Mouse (Mus musculus): ENCODE data around the gene Gart. TPM values are rescaled to one million over a fixed set of nuclear protein-coding genes. Genes with fewer than 3 reads are reported as not detected.
A peak's percentile ranks its signal among the peaks of the same experiment; 100 is the strongest.

Gart gene
- polyA plus RNA-seq, 1 experiment: 26.4 TPM

GRCm38 (mm10) chr16:91593262-91593661 is 53.5 kb downstream of the Gart start:
- Histone ChIP-seq H3K4me1 (ENCODE audit: control insufficient read depth, insufficient read depth, insufficient read length) (peaks cover 7% of the 10 kb centered on the region; the same call in 1 of the 2 replicates), H3K36me3 (ENCODE audit: control insufficient read depth, insufficient read depth, low read length) (peaks cover 8% of the 10 kb centered on the region), H3K27me3 (ENCODE audit: control insufficient read depth, insufficient read depth, low read length) (no peaks in the 10 kb centered on the region), H3K27ac (ENCODE audit: insufficient read depth, low read length) (no peak overlapping the region), H3K4me3 (ENCODE audit: extremely low read depth, insufficient read depth, insufficient read length) (no peak overlapping the region)
- no peak for TF ChIP-seq POLR2A (IDR thresholded peaks at IDR 0.05; ENCODE audit: low read depth, low read length)
- no peak for TF ChIP-seq CTCF (IDR thresholded peaks at IDR 0.05; ENCODE audit: extremely low read depth, insufficient read depth, insufficient read length, insufficient replicate concordance)
- DNase-seq (ENCODE audit: low read depth in 1 of 2, low spot score in 2 of 2): no peak
- 35% methylated on average over 3 of the region's 3 CpGs for WGBS

- DNase-seq (ENCODE audit: low read depth in 1 of 2, low spot score in 2 of 2): no peak
- Histone ChIP-seq H3K4me1 (ENCODE audit: control insufficient read depth, insufficient read depth, insufficient read length) (peaks cover 10% of the 10 kb centered on the region; the same call in 1 of the 2 replicates), H3K27me3 (ENCODE audit: control insufficient read depth, insufficient read depth, low read length) (no peaks in the 10 kb centered on the region), H3K27ac (ENCODE audit: insufficient read depth, low read length) (no peak overlapping the region), H3K36me3 (ENCODE audit: control insufficient read depth, insufficient read depth, low read length) (peaks cover 8% of the 10 kb centered on the region), H3K4me3 (ENCODE audit: extremely low read depth, insufficient read depth, insufficient read length) (no peak overlapping the region)
- WGBS: 66% methylated on average over 8 of the region's 8 CpGs
- no peak for TF ChIP-seq CTCF (IDR thresholded peaks at IDR 0.05; ENCODE audit: extremely low read depth, insufficient read depth, insufficient read length, insufficient replicate concordance)
- TF ChIP-seq POLR2A (IDR thresholded peaks at IDR 0.05; ENCODE audit: low read depth, low read length): no peak
These were observed 54.6 kb downstream of the Gart start for GRCm38 (mm10) chr16:91592162-91592561.

GRCm38 (mm10) chr16:91588703-91589102 is 58.0 kb downstream of the Gart start:
- TF ChIP-seq POLR2A (IDR thresholded peaks at IDR 0.05; ENCODE audit: low read depth, low read length) (no peak), CTCF (IDR thresholded peaks at IDR 0.05; ENCODE audit: extremely low read depth, insufficient read depth, insufficient read length, insufficient replicate concordance) (no peak)
- H3K36me3 ChIP-seq (ENCODE audit: control insufficient read depth, insufficient read depth, low read length): peaks cover 22% of the 10 kb centered on the region
- no peak overlapping the region for H3K27ac ChIP-seq (ENCODE audit: insufficient read depth, low read length)
- peaks cover 7% of the 10 kb centered on the region; the same call in 1 of the 2 replicates for H3K4me1 ChIP-seq (ENCODE audit: control insufficient read depth, insufficient read depth, insufficient read length)
- WGBS: 93% methylated on average over 3 of the region's 3 CpGs
- H3K27me3 ChIP-seq (ENCODE audit: control insufficient read depth, insufficient read depth, low read length): no peaks in the 10 kb centered on the region
- DNase-seq (ENCODE audit: low read depth in 1 of 2, low spot score in 2 of 2): no peak
- H3K4me3 ChIP-seq (ENCODE audit: extremely low read depth, insufficient read depth, insufficient read length): no peak overlapping the region

- 42% methylated on average over 6 of the region's 6 CpGs for WGBS
- DNase-seq (ENCODE audit: low read depth in 1 of 2, low spot score in 2 of 2): no peak
These were observed 58.9 kb downstream of the Gart start for GRCm38 (mm10) chr16:91587730-91588453.

GRCm38 (mm10) chr16:91586244-91586643 is 60.5 kb downstream of the Gart start:
- peaks cover 2% of the 10 kb centered on the region; the same call in 1 of the 2 replicates for H3K4me1 ChIP-seq (ENCODE audit: control insufficient read depth, insufficient read depth, insufficient read length)
- no peak for DNase-seq (ENCODE audit: low read depth in 1 of 2, low spot score in 2 of 2)
- peaks cover 24% of the 10 kb centered on the region for H3K36me3 ChIP-seq (ENCODE audit: control insufficient read depth, insufficient read depth, low read length)
- no peak overlapping the region for H3K27ac ChIP-seq (ENCODE audit: insufficient read depth, low read length)
- TF ChIP-seq CTCF (IDR thresholded peaks at IDR 0.05; ENCODE audit: extremely low read depth, insufficient read depth, insufficient read length, insufficient replicate concordance) (no peak), POLR2A (IDR thresholded peaks at IDR 0.05; ENCODE audit: low read depth, low read length) (no peak)
- WGBS: 93% methylated on average over 6 of the region's 6 CpGs
- no peak overlapping the region for H3K4me3 ChIP-seq (ENCODE audit: extremely low read depth, insufficient read depth, insufficient read length)
- no peaks in the 10 kb centered on the region for H3K27me3 ChIP-seq (ENCODE audit: control insufficient read depth, insufficient read depth, low read length)

More at GRCm38 (mm10) chr16:91587730-91588453, 58.9 kb downstream of the Gart start:
- Histone ChIP-seq H3K36me3 (ENCODE audit: control insufficient read depth, insufficient read depth, low read length) (peaks cover 24% of the 10 kb centered on the region), H3K4me3 (ENCODE audit: extremely low read depth, insufficient read depth, insufficient read length) (no peak overlapping the region), H3K4me1 (ENCODE audit: control insufficient read depth, insufficient read depth, insufficient read length) (peaks cover 5% of the 10 kb centered on the region; the same call in 1 of the 2 replicates), H3K27ac (ENCODE audit: insufficient read depth, low read length) (no peak overlapping the region), H3K27me3 (ENCODE audit: control insufficient read depth, insufficient read depth, low read length) (no peaks in the 10 kb centered on the region)
- TF ChIP-seq CTCF (IDR thresholded peaks at IDR 0.05; ENCODE audit: extremely low read depth, insufficient read depth, insufficient read length, insufficient replicate concordance): no peak
- TF ChIP-seq POLR2A (IDR thresholded peaks at IDR 0.05; ENCODE audit: low read depth, low read length): no peak

GRCm38 (mm10) chr16:91585617-91586016 is 61.1 kb downstream of the Gart start:
- Histone ChIP-seq H3K4me1 (ENCODE audit: control insufficient read depth, insufficient read depth, insufficient read length) (peaks cover 2% of the 10 kb centered on the region; the same call in 1 of the 2 replicates), H3K27ac (ENCODE audit: insufficient read depth, low read length) (no peak overlapping the region), H3K36me3 (ENCODE audit: control insufficient read depth, insufficient read depth, low read length) (peaks cover 28% of the 10 kb centered on the region), H3K4me3 (ENCODE audit: extremely low read depth, insufficient read depth, insufficient read length) (no peak overlapping the region), H3K27me3 (ENCODE audit: control insufficient read depth, insufficient read depth, low read length) (no peaks in the 10 kb centered on the region)
- TF ChIP-seq POLR2A (IDR thresholded peaks at IDR 0.05; ENCODE audit: low read depth, low read length) (no peak), CTCF (IDR thresholded peaks at IDR 0.05; ENCODE audit: extremely low read depth, insufficient read depth, insufficient read length, insufficient replicate concordance) (no peak)
- no peak for DNase-seq (ENCODE audit: low read depth in 1 of 2, low spot score in 2 of 2)
- WGBS: 92% methylated on average over 5 of the region's 5 CpGs

GRCm38 (mm10) chr16:91582307-91582706 is 64.4 kb downstream of the Gart start:
- TF ChIP-seq POLR2A (IDR thresholded peaks at IDR 0.05; ENCODE audit: low read depth, low read length) (no peak), CTCF (IDR thresholded peaks at IDR 0.05; ENCODE audit: extremely low read depth, insufficient read depth, insufficient read length, insufficient replicate concordance) (no peak)
- no peaks in the 10 kb centered on the region for H3K27me3 ChIP-seq (ENCODE audit: control insufficient read depth, insufficient read depth, low read length)
- no peaks in the 10 kb centered on the region for H3K4me1 ChIP-seq (ENCODE audit: control insufficient read depth, insufficient read depth, insufficient read length)
- H3K4me3 ChIP-seq (ENCODE audit: extremely low read depth, insufficient read depth, insufficient read length): no peak overlapping the region
- 71% methylated on average over 2 of the region's 2 CpGs for WGBS
- peaks cover 44% of the 10 kb centered on the region for H3K36me3 ChIP-seq (ENCODE audit: control insufficient read depth, insufficient read depth, low read length)
- DNase-seq (ENCODE audit: low read depth in 1 of 2, low spot score in 2 of 2): peak in 1 of 2 experiments; percentile 54
- no peak overlapping the region for H3K27ac ChIP-seq (ENCODE audit: insufficient read depth, low read length)
